Mouse (Mus musculus): Measurements from ENCODE around the gene Mrgprf.

GRCm38 (mm10) chr7:145310526-145310925 lies 9.9 kb downstream of the Mrgprf start:
- TF ChIP-seq POLR2A (IDR thresholded peaks at IDR 0.05; ENCODE audit: borderline replicate concordance, insufficient read depth, low read length) (no peak), CTCF (IDR thresholded peaks at IDR 0.05; ENCODE audit: borderline replicate concordance, insufficient read depth, low read depth, low read length) (no peak)
